Mouse (Mus musculus) neural tube, embryonic 12.5 days (tissue): ENCODE data around the gene Eid2. TPM values are rescaled to one million over a fixed set of nuclear protein-coding genes. Genes with fewer than 3 reads are reported as not detected.
A peak's percentile ranks its signal among the peaks of the same experiment; 100 is the strongest.

Experiments
- ATAC-seq: fragments of 200-750 bp; cut with Nextera tagmentation; 2 replicates; pipeline ENCODE4 v1.8.0; 2017; ENCODE audit warnings: low read depth, mild to moderate bottlenecking, moderate TSS enrichment, moderate library complexity; ENCODE audit not compliant: low FRiP score
- H3K27ac ChIP-seq: fragments of 300-500 bp; sonication (generic); 2 replicates; pipeline ENCODE4 v1.5.1; 2016
- H3K27me3 ChIP-seq: fragments of 300-500 bp; sonication (generic); replicated peaks from 2 replicates; pipeline ENCODE4 v1.6.1; 2016; ENCODE audit warnings: mild to moderate bottlenecking
- H3K36me3 ChIP-seq: fragments of 300-500 bp; sonication (generic); 2 replicates; pipeline ENCODE4 v1.6.1; 2016; ENCODE audit warnings: mild to moderate bottlenecking
- H3K4me1 ChIP-seq: fragments of 300-500 bp; sonication (generic); 2 replicates; pipeline ENCODE4 v1.6.1; 2016
- H3K4me2 ChIP-seq: fragments of 300-500 bp; sonication (generic); replicated peaks from 2 replicates; pipeline ENCODE4 v1.6.1; 2016; ENCODE audit warnings: mild to moderate bottlenecking
- H3K4me3 ChIP-seq: fragments of 300-500 bp; sonication (generic); 2 replicates; pipeline ENCODE4 v1.5.1; 2016
- H3K9ac ChIP-seq: fragments of 300-500 bp; sonication (generic); 2 replicates; pipeline ENCODE4 v1.6.1; 2016; ENCODE audit warnings: mild to moderate bottlenecking
- H3K9me3 ChIP-seq: fragments of 300-500 bp; sonication (generic); 2 replicates; pipeline ENCODE4 v1.6.1; 2016; ENCODE audit warnings: mild to moderate bottlenecking
- WGBS: fragments of 180-500 bp; shearing (Covaris S2); methylation state at CpG from one replicate; pipeline ENCODE4 v1.1.7; 2016; 5-methylcytosine and 5-hydroxymethylcytosine counted together
- polyA plus RNA-seq: library from polyadenylated mRNA; unstranded; fragments of >200 nt; fragmentation: Nextera tagmentation; extraction: Ambion mirVana; gene quantifications from 2 replicates; pipeline ENCODE4 v1.2.1, GENCODE M21; 2016

Eid2 gene
- polyA plus RNA-seq, 1 experiment from 2014 or later = 31.9 TPM

- peak overlapping the region; percentile 22; the same call in 1 of the 2 replicates for H3K9ac ChIP-seq
- WGBS = 16% methylated on average over 43 of the region's 43 CpGs
- ATAC-seq = no peak
- no peaks in the 10 kb centered on the region for H3K9me3 ChIP-seq
- peaks cover 27% of the 10 kb centered on the region for H3K27me3 ChIP-seq
- peak overlapping the region; percentile 72 for H3K4me2 ChIP-seq
- H3K27ac ChIP-seq = no peak overlapping the region
- H3K4me3 ChIP-seq = peak overlapping the region; percentile 18; the same call in 1 of the 2 replicates
- H3K36me3 ChIP-seq = no peaks in the 10 kb centered on the region
- peaks cover 45% of the 10 kb centered on the region for H3K4me1 ChIP-seq
Measured at GRCm38 (mm10) chr7:28298837-28299625, 31.4 kb downstream of the Eid2 start.

- peak; percentile 83 for ATAC-seq
- H3K4me1 ChIP-seq = peaks cover 28% of the 10 kb centered on the region
- H3K27me3 ChIP-seq = peaks cover 8% of the 10 kb centered on the region; the same call in 1 of the 2 replicates
- H3K27ac ChIP-seq = peak within 1 kb of the TSS; percentile 77
- WGBS = 1% methylated on average over 30 of the region's 30 CpGs
- H3K4me2 ChIP-seq = peak within 1 kb of the TSS; percentile 72
- peak within 1 kb of the TSS; percentile 60 for H3K4me3 ChIP-seq
- H3K9me3 ChIP-seq = no peaks in the 10 kb centered on the region
- peaks cover 22% of the 10 kb centered on the region for H3K36me3 ChIP-seq
- peak within 1 kb of the TSS; percentile 85 for H3K9ac ChIP-seq
Measured at GRCm38 (mm10) chr7:28301616-28302433, 34.1 kb downstream of the Eid2 start, which contains the start of gene Dll3. Dll3 (minus strand) TSS chr7:28302238.

DNA sequence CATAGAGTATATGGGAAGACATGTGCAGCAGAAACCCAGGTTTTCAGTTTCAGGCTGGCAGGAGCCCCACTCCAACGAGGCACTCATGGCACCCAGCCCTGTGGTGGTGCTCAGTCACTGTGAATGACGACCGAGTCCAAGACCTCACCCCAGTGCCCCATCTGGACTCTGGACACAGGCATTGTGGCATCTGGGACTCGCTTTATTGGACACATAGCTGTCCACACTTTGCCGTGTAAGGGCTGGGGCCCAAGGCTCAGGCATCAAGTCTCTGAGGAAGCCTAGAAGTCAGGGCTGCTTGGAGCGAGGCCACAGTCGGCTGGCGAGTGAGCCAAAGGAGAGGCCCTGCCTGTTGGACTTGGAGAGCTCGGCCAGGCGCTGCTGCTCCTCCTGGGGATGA lies 38.0 kb downstream of the Eid2 start:
- no peaks in the 10 kb centered on the region for H3K9me3 ChIP-seq
- H3K4me2 ChIP-seq = no peak overlapping the region
- WGBS = 94% methylated on average over 10 of the region's 10 CpGs
- no peak overlapping the region for H3K9ac ChIP-seq
- ATAC-seq = no peak
- peaks cover 57% of the 10 kb centered on the region for H3K36me3 ChIP-seq
- H3K4me3 ChIP-seq = no peak overlapping the region
- H3K27ac ChIP-seq = no peak overlapping the region
- peaks cover 29% of the 10 kb centered on the region for H3K4me1 ChIP-seq
- H3K27me3 ChIP-seq = no peaks in the 10 kb centered on the region

DNA sequence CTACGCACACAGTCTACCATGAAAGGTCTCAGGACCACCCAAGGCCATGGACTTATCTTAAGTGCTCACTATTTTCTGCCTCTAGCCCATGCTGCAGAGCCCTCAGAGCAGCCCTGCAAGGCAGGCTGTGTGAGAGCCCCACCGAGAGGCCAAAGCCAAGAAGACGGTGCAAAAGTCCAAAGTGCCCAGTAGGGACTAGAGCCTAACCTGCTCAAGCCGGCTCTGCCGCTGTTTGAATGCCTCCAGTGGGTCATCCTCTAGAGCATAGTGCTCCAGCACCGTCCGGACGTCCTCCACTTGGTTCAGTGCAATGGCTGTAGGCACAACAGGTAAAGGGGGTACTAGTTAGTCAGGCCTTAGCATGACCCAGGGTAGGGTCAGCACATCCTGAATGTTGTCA lies 38.5 kb downstream of the Eid2 start:
- Histone ChIP-seq H3K9ac (no peak overlapping the region), H3K4me2 (no peak overlapping the region), H3K27me3 (no peaks in the 10 kb centered on the region), H3K9me3 (no peaks in the 10 kb centered on the region), H3K4me1 (peaks cover 35% of the 10 kb centered on the region), H3K4me3 (no peak overlapping the region), H3K36me3 (peaks cover 57% of the 10 kb centered on the region), H3K27ac (no peak overlapping the region)
- 94% methylated on average over 8 of the region's 8 CpGs for WGBS
- no peak for ATAC-seq

DNA sequence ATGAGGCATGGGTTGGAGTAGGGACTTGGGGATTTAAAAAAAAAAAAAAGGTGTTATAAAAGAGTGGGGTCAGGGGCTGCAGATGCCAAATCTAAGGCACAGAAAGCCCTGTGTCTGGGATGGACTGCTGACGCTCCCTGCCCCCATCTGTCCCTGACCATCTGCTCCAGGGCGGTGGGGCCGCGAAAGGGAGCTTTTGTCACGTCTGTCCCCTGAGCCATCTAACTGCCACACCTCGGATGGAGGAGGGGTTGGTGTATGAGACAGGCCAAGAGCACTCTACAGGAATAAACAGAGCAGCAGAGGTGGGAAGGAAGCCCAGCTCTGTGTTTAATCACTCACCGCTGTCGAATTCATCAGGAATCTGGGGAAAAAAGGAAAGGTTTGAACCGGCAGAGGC lies 42.1 kb downstream of the Eid2 start:
- Histone ChIP-seq H3K4me3 (peak overlapping the region; percentile 7; the same call in 1 of the 2 replicates), H3K36me3 (peaks cover 65% of the 10 kb centered on the region), H3K9me3 (no peaks in the 10 kb centered on the region), H3K4me2 (peak overlapping the region; percentile 95), H3K27ac (no peak overlapping the region; the same call in 1 of the 2 replicates), H3K27me3 (no peaks in the 10 kb centered on the region), H3K9ac (peak overlapping the region; percentile 2; the same call in 1 of the 2 replicates), H3K4me1 (peaks cover 22% of the 10 kb centered on the region)
- ATAC-seq = no peak
- 41% methylated on average over 9 of the region's 9 CpGs for WGBS

DNA sequence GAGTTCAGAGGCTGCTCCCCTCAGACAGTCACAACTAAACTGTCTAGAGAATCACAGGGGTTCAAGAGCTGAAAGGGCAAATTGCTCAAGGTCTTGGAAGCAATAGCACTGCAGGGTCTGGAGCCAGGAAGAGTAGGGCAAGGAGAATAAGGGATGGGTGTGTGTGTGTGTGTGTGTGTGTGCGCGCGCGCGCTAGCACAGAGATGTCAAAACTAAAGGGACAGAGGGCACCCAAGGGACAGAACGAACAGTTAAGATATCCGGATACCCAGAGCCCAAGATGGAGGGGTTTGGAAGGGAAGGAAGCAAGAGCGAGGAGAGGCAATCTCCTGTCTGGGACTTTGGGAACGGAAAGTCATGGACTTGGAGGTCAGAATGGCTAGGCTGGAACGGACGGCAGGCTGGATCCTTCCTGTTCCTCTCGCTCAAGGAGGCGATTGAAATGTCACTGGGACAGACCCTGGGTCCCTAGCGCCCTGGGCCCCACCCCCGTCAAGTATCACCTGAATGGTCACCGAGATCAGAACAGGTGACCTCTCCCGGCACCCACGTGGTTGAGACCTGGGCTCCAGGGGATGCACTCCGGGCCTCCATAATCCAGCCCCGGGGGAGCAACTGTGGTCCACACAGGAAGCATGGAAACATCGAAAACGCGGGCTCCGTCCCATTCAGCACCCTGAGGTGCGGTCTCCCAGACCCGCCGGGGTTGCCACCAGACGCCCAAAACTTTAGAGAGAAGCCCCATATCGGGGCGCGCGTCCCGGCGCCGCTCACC lies 43.7 kb downstream of the Eid2 start:
- Histone ChIP-seq H3K4me3 (peak overlapping the region; percentile 76), H3K4me1 (peaks cover 22% of the 10 kb centered on the region), H3K4me2 (peak overlapping the region; percentile 95), H3K27me3 (no peaks in the 10 kb centered on the region), H3K9me3 (no peaks in the 10 kb centered on the region), H3K9ac (peak overlapping the region; percentile 82), H3K36me3 (peaks cover 65% of the 10 kb centered on the region), H3K27ac (0 out of 2 replicates have a peak overlapping the region, but pooled peaks have one; percentile 5)
- ATAC-seq = peak; percentile 59
- 6% methylated on average over 35 of the region's 35 CpGs for WGBS

- Histone ChIP-seq H3K4me3 (peak within 1 kb of the TSS; percentile 76), H3K36me3 (peaks cover 65% of the 10 kb centered on the region), H3K4me2 (peak within 1 kb of the TSS; percentile 95), H3K9me3 (no peaks in the 10 kb centered on the region), H3K9ac (peak within 1 kb of the TSS; percentile 82), H3K4me1 (peaks cover 22% of the 10 kb centered on the region), H3K27ac (0 out of 2 replicates have a peak within 1 kb of the TSS, but pooled peaks have one; percentile 5), H3K27me3 (no peaks in the 10 kb centered on the region)
- ATAC-seq = peak; percentile 94
- under 1% methylated on average over 45 of the region's 45 CpGs for WGBS
Measured at GRCm38 (mm10) chr7:28311926-28312543, 44.4 kb downstream of the Eid2 start, which contains the start of gene Timm50. Timm50 (minus strand) TSS chr7:28312072.

DNA sequence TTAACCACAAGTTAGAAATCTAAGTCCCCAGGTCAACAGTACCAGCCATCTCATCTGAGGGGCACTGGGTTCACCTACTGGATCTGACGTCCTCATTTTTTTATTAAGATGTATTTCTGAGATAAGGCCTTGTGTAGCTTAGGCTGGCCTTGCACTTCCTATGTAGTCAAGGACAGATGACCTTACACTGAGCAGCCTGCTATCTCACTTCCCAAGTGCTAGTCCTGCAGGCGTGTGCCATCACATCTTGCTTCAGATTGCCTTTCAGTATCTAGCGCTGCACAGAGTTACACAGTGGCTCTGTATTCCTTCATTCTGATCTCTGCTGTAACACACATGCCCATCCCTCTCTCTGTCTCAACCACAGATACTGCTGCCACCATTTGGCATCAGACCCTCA lies 50.4 kb downstream of the Eid2 start:
- H3K36me3 ChIP-seq = peaks cover 91% of the 10 kb centered on the region
- H3K4me1 ChIP-seq = no peaks in the 10 kb centered on the region
- H3K4me3 ChIP-seq = no peak overlapping the region
- WGBS = 91% methylated on average over 3 of the region's 3 CpGs
- no peak overlapping the region for H3K27ac ChIP-seq
- H3K27me3 ChIP-seq = no peaks in the 10 kb centered on the region
- no peak for ATAC-seq
- H3K9ac ChIP-seq = no peak overlapping the region
- no peak overlapping the region for H3K4me2 ChIP-seq
- no peaks in the 10 kb centered on the region for H3K9me3 ChIP-seq

DNA sequence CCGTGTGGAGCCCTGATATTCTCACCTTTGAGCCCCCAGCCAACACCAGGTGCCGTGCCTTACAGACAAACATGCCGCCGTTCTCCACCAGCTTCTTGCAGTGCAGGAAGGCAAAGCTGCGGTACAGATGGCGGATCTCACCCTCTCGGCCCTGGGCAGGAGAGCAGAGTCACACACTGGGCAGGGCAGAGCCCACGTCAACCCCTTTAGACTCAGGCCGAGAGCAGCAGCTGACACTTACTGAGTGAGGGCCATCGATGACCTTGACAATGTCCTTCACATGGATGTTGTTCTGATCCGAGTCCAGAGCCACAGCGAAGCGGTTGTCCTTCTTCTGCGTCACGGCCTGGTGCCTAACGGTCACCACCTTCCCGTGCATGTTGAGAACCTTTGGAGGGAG lies 51.0 kb downstream of the Eid2 start:
- Histone ChIP-seq H3K4me3 (no peak overlapping the region), H3K27me3 (no peaks in the 10 kb centered on the region), H3K36me3 (peaks cover 98% of the 10 kb centered on the region), H3K27ac (no peak overlapping the region), H3K4me2 (no peak overlapping the region), H3K9ac (no peak overlapping the region), H3K9me3 (no peaks in the 10 kb centered on the region), H3K4me1 (no peaks in the 10 kb centered on the region)
- ATAC-seq = no peak
- WGBS = 94% methylated on average over 17 of the region's 17 CpGs
